29 mouse cellular contexts compared by ENCODE assay signal in the genomic region with DNA sequence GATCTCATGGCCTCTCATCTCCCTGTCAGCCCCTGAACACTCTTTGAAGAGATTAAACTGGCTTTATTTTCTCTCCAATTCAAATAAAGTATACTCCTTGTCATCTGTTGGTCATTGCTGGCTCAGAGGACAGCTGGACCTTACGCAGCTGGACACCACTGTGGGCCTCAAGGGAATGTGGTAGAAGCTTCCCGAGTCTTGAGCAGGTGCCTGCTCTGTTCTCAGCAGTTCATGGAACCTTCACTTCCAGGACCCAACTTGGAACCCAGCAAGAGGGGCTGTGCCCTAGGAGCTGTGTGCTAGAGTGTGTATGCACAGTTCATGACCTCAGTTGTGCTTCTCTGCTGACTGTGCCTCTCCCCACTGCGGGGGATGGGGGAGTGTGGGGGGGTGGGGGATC.
"Had no signal": no experiment of that assay in that cellular context is flagged by ENCODE, and none has a peak within 500 bp of the region (broad histone marks: within the 10 kb centered on the region; RNA-seq: fewer than 3 reads in every experiment).

No protein-coding gene starts in this region.

- H3K27me3 ChIP-seq: limb, embryonic 12.5 days; limb, embryonic 13.5 days; limb, embryonic 15.5 days; liver, embryonic 12.5 days; liver, embryonic 13.5 days; liver, embryonic 15.5 days; lung, embryonic 15.5 days; megakaryocyte, embryonic 14.5 days; midbrain, embryonic 12.5 days; midbrain, embryonic 13.5 days; neural tube, embryonic 12.5 days had no signal

- H3K36me3 ChIP-seq: limb, embryonic 10.5 days; limb, embryonic 12.5 days; limb, embryonic 13.5 days; limb, embryonic 15.5 days; liver, embryonic 12.5 days; liver, embryonic 13.5 days; liver, embryonic 15.5 days; lung, embryonic 15.5 days; midbrain, embryonic 12.5 days; midbrain, embryonic 13.5 days; neural tube, embryonic 12.5 days had no signal

- H3K27ac ChIP-seq: left cerebral cortex, adult 2 months; limb, embryonic 10.5 days; limb, embryonic 12.5 days; limb, embryonic 13.5 days; limb, embryonic 15.5 days; liver, embryonic 12.5 days; liver, embryonic 13.5 days; liver, embryonic 14.5 days; liver, embryonic 15.5 days; lung, embryonic 15.5 days; macrophage; midbrain, embryonic 12.5 days; midbrain, embryonic 13.5 days; neural tube, embryonic 12.5 days had no signal

- H3K4me1 ChIP-seq: limb, embryonic 10.5 days; limb, embryonic 12.5 days; limb, embryonic 13.5 days; limb, embryonic 15.5 days; liver, embryonic 12.5 days; liver, embryonic 13.5 days; liver, embryonic 15.5 days; lung, embryonic 15.5 days; megakaryocyte, embryonic 14.5 days; midbrain, embryonic 12.5 days; midbrain, embryonic 13.5 days; neural tube, embryonic 12.5 days had no signal

- H3K9ac ChIP-seq: limb, embryonic 12.5 days; limb, embryonic 13.5 days; limb, embryonic 15.5 days; liver, embryonic 12.5 days; liver, embryonic 13.5 days; liver, embryonic 14.5 days; liver, embryonic 15.5 days; liver, postnatal 0 days; lung, embryonic 14.5 days; lung, embryonic 15.5 days; midbrain, embryonic 12.5 days; midbrain, embryonic 13.5 days; neural tube, embryonic 12.5 days had no signal

- DNase-seq: left cerebral cortex, postnatal 4 days; liver; liver, embryonic 13.5 days; liver, postnatal 0 days; lung, adult 18-20 months; lung, adult 2 months; lung, embryonic 14.5 days; lung, postnatal 10 days; lung, postnatal 14 days; lung, postnatal 36 days; lung, postnatal 4 days; midbrain, embryonic 14.5 days had no signal

- ATAC-seq: liver, embryonic 12.5 days; liver, postnatal 0 days; lung, postnatal 0 days; midbrain, embryonic 13.5 days had no signal

- H3K4me2 ChIP-seq: limb, embryonic 12.5 days; limb, embryonic 13.5 days; limb, embryonic 15.5 days; liver, embryonic 11.5 days; liver, embryonic 12.5 days; liver, embryonic 13.5 days; liver, embryonic 15.5 days; lung, embryonic 14.5 days; lung, embryonic 15.5 days; midbrain, embryonic 12.5 days; midbrain, embryonic 13.5 days; neural tube, embryonic 12.5 days had no signal

- H3K4me3 ChIP-seq: left cerebral cortex, adult 2 months; limb, embryonic 10.5 days; limb, embryonic 12.5 days; limb, embryonic 13.5 days; limb, embryonic 15.5 days; liver, embryonic 12.5 days; liver, embryonic 13.5 days; liver, embryonic 15.5 days; lung, embryonic 15.5 days; megakaryocyte, embryonic 14.5 days; midbrain, embryonic 12.5 days; midbrain, embryonic 13.5 days; myocyte; neural tube, embryonic 12.5 days had no signal

- H3K9me3 ChIP-seq: limb, embryonic 10.5 days; limb, embryonic 12.5 days; limb, embryonic 13.5 days; limb, embryonic 15.5 days; liver, embryonic 12.5 days; liver, embryonic 13.5 days; liver, embryonic 15.5 days; lung, embryonic 15.5 days; midbrain, embryonic 12.5 days; midbrain, embryonic 13.5 days; neural tube, embryonic 12.5 days had no signal
